Mouse (Mus musculus): ENCODE measurements around the gene Gm21760.
"Not testable (repeated sequence)": the region's sequence is repeated elsewhere in the genome, so short reads cannot be mapped to it uniquely, and the experiment has no call there.

Gene Gm21760

GRCm38 (mm10) chrY:80133479-80133878 lies at the start of gene Gm21760:
Gm21760 (plus strand) TSS chrY:80133779.
- not testable (repeated sequence) for DNase-seq (ENCODE audit: low spot score in 2 of 2)

Data from spleen, postnatal 10 days (tissue).